Mouse (Mus musculus) regulatory T cell (primary cell): Measurements from ENCODE around the gene Cux1.

Source experiments
- in situ Hi-C: fragments of 300-600 bp; cut with MboI, MseI; formaldehyde crosslinking; loops from one replicate; pipeline ENCODE4 v1.15.1; 2025; ENCODE audit warnings: high pct_unique_total_duplicates

Gene Cux1

DNA sequence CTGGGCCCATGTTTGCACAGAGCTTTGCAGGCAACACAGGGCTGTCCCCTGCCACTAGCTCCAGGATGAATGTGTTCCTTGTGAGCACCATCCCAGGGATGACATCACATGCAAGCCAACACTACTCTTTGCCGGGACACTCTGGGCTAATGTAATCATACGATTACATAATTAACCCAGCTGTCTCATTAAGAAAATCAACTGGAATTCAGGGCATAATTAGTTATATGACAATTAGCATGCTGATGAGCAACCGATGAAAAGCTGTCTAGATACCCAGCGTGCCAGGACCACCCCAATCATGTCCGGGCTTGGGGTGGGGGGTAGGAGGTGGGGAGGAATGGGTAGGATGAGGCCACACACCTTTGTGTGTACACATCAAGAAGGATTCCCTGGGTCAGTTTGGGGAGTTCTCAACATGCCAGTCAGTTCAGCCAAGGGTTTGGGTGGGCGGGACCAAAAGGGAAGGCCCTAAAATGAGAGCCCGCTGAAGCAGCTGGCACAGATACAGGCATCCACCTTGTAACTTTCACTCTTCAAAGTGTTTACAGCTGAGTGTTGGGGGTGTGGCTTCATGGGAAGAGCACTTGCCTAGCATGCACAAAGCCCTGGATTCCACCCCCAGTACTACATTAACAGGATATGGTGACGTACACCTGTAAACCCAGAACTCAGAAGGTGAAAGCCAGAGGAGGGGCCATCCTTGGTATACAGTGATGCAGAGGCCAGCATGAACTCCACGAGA, 184.9 kb downstream of the Cux1 start:
- in situ Hi-C loops: no loop called here

DNA sequence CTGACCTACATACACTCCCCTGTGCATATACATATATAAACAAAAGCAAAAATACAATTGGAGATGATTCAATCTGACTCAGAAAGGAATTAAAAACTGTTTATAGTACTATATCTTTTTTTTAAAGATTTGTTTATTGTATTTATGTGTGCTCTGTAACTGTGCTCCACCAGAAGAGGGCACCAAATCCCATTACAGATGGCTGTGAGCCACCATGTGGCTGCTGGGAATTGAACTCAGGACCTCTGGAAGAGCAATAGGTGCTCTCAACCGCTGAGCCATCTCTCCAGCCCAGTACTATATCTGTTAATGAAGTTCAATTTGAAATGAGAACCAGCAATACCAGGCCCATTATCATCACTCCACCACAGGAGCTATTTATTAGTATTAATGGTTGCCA, 187.9 kb downstream of the Cux1 start:
- in situ Hi-C loops: no loop called here

DNA sequence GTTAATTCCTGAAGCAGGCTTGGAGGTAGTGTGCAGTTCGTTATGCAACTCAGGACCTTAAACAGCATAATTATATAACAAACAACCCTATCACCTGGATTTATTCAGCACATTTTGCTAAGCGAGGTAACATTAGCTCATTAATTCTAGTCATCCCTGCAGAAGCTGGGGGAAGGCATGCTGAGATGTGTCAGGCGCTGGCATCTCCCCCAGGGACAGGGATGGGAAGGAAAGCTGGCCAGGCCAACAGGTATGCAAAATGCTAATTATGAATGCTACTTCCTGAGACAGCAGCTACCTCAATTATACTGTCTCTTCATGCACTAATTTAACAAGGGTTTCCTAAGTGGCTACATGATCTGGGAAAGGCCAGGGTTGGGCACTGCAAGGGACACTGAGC, 190.2 kb downstream of the Cux1 start:
- in situ Hi-C loops: no loop called here

DNA sequence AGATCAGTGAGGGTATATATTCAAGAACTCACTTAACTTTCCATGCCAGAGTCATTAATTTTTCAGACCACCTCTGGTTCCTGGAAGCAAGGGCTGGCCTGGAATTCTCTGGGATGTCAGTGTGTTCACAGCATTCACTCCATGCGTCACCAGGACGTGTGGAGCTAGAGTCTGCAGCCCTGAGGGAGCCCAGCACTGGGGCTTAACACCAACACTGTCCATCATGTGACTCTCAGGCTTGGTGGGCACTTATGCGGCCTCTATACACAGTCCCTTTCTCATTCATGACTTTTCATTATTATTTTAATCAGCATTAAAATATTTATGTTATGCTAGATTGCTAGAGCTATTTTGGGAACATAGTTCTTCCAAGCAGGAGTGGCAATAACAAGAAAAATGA, 191.9 kb downstream of the Cux1 start:
- in situ Hi-C loops: no loop called here

DNA sequence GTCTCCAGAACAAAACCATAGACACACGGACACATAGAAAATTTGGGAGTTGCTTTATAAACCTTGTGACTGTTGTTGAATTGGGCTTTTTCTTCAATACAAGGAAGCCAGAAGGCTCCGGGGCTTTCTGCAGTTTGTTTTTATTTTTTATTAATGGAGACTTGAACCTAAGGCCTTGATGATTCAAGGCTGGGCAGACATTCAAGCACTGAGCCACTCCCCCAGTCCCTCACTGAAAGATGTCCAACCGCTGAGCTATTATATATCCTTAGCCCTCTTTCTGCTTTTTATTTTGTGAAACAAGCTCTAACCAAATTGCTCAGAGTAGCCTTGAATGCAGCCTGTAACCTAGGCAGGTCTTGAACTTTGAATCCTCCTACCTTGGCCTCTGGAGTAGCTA, 195.0 kb downstream of the Cux1 start:
- in situ Hi-C loops: no loop called here

DNA sequence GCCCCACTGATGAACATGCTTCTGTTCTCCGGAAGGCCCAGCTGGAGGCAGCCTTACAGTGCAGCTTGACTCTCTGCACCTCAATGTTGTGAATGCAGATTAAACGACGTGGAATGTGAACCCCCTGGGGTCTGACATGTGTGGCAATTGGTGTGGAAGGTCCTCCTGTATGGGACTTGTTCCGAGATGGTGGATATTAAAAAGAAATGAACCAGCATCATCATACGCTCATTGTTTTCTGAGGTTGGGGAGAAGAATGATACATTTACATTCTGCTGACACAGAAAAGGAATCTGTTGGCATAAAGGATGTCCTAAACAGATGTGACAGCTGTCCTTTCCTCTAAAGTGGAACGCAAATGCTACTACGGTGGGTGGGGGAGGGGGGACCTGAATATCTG, 203.9 kb downstream of the Cux1 start:
- in situ Hi-C loops: no loop called here

DNA sequence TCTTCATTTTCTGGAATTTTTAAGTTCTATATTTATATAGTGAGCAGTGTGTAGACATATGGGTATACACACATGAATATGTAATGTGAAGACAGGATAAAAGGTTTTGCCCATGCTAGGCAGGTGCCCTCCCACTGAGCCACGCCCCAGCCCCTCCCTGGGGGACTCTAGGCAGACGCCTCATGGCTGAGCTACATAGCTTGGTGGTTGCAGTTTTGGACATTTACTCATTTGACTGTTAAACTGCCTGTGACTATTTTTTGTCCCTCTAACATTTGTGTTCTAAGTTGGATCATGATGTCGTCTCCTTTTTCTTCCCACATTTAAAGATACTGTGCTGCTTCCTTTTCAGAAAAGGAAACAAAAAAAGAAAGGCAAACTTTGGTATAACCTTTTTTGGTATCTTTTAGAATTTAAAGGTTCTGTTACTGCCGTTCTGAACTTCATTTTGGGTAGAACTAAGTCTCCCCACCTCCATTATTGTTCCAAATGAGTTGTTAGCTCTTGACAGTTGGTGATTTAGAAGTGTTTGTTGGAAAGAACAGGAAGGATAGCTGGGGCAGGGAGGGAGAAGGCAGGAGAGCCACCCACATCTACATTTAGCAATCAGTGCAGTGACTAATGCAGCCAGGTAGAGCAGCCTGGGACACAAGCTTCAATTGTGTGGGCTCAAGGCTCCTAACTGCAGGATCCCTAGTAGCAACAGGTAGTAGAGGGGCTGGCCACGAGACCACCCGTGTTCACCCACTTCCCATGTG, 204.6 kb downstream of the Cux1 start:
- in situ Hi-C loops: no loop called here

DNA sequence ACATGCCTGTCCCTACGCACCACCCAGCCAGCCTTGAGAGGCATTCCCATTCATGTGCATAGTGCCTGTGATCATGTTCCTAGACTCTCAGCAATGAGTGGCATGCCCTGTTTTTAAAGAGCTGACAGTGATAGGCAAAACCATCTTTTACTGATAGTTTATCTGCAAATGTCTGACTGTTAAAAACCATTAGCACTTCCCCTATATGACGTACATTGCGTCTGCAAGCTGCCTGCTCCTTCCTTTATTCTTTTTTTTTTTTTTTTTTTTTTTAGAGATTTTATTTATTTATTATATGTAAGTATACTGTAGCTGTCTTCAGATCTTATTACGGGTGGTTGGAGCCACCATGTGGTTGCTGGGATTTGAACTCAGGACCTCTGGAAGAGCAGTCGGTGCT, 205.3 kb downstream of the Cux1 start:
- in situ Hi-C loops: no loop called here

DNA sequence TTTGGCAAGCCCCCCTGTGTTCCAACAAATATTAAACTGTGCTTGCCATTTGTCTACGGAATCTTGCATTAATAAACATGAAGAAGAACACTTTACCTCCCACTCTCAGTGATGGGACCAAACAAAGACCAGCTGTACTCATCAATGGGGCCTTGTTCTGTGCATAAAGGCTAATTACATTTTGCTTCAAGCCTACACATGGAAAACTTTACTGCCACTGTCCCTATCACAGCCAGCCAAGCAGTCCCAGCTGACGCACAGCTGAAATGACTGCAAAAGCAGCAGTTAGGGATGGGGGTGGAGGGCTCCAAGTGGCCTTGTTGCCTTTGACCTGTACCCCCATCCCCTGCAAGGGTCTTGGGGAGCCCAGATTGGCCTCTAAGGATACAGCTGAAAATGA, 210.1 kb downstream of the Cux1 start:
- in situ Hi-C loops: no loop called here

DNA sequence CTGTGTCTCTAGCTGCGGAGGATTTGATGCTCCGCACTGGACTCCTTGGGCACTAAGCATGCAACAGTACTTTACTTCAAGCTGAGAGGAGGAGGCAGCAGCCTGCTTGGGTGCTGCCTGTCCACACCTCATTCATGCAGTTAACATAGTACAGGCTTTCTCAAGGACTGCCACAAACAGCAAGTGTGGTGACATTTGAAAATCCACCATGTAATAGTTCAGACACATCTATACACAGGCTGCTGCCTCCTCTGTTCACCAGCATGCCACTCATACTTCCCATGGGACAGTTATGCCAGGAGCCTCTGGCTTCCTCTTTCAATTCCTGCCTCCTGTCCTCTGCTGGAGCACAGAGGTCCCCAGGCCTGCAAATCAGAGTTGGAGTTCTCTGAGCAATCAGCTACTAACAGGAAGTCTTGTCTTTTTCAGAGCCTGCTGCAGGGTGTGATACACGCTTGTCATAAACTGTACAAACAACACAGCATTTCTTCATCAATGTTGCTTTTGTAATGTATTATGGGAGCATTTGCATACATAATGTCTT, 211.6 kb downstream of the Cux1 start:
- in situ Hi-C loops: no loop called here

DNA sequence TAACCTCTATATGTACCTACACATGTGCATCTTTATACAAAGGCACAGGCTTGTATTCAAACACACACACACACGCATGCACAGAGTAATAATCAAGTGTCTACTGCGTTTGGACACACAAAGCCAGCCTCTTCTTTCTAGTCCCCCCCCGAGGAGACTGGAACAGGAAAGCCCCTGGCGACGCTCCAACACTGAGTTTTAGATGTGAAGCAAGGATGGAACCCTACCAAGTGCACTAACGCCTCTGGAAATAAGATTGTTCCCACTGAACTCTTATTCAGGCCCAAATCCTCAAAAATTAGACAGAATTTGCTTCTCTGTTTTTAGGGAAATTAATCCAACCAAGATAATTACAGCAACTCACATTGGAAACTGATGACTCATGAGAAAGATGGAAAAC, 212.6 kb downstream of the Cux1 start:
- in situ Hi-C loops: no loop called here

DNA sequence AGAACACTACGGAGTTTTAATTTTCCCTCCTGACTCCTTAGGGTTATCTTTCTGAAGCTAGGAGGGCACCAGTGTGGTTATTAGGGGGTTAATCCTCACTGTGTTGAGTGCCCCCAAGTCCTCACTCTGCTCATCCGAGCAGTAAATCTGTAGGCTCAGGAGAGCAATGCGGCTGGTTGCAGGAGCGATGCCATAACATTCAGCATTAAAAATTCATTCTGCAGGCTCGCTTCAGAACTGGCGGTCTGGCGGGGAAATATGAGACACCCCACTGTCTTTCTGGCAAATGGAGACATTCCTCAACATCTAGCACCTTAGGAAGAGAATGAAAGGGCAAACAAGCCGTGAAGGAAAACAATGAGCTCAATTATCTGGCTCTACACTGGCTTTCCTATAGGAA, 214.2 kb downstream of the Cux1 start:
- in situ Hi-C loops: no loop called here

DNA sequence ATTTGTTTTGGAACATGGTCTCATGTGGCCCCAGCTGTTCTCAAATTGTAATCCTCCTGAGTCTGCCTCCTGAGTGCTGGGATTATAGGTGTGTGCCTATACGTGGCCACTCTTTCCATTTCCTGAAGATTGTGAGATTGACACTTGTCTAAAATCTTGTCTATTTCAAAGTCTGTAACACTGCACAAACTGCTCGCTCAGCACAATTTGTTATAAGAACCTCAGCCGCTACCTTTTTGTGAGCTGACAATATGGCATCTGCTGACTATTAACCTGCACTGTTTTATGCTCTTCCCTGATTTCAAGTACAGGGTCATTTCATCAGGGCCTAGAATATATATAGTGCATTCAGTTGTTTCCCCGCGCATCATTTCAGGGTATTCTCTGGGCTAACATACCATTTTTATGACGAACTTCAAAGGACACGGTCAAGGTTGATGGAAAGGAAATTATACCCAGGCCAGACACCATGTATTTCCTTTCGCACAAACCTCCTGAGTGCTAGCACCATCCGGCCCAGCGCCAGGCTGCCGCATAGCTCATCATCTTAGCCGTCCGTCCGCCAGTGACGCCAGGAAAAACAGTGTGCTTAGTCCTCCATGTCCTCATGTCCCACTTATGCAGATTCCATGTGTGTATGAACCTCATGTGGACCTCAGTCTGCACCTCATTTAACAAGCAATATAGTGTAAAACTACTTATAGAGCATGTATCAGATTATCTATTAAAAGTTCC, 224.0 kb downstream of the Cux1 start:
- in situ Hi-C loops: no loop called here

DNA sequence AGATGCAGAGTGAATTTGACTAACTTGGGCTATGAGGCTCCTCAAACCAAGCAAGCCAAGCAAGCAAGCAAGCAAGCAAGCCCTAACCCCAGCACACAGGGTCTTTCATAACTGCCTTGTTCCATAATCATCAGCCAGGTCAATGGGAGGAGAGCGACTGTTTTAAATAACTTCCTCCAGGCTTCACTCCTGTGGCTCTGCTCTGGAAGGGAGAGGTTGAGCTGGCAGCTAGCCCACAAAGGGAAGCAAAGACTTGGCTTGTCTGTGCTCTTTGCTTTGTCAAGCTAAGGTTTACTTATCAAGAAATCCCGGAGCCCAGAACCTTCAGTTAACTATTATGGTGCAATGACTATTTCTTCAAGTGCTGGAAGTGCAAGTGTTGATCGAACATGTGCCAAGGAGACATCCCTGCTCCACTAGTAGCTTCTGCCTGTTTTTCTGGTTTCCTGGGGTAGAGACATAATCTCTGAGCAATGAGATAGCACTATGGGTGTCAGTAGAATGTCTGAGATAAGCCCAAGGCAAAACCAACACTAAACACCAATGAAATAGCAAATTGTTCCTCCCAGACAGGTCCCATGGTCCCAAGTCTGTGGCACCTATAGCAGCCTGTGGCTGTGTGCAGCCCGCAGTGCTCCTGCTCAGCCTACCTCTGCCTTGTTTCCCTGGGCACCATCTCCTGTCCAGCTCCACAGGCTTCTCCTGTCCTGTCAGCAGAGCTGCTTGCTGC, 230.3 kb downstream of the Cux1 start:
- in situ Hi-C loops: no loop called here

DNA sequence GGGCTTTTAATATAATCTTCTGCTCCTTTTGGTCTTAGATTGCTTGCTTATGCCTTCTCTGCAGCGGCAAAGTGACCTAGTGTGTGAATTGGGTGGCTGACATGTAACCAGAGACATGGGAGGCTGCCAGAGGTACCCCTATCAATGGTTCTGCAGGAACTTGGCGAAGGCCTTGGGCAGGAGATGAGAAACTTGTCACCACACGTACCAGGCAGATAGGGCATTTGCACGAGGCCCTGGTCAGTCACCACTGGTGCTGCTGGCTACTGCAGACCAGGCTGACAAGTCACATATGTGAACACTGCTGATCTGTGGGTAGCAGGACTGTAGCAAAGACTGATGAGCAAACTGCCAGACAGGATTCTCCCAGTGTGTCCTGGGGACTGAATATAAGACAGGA, 231.6 kb downstream of the Cux1 start:
- in situ Hi-C loops: no loop called here

DNA sequence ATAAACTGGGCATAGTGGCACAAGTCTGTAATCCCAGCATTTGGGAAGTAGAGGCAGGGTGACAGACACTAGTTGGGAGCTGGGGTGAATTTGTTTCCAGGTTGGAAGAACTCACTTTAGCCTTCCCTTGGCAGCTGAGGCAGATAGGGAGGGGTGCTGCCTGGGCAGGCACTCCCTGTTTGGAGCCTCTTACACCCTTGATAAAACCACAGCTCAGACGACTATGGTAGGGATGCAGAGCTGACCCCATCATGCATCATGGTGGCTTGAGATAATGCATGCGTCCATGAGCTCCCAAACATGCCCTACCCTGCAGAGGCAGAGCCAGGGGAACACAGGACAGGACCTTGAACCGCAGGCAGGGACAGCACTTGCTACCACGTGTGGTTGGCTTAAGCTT, 232.5 kb downstream of the Cux1 start:
- in situ Hi-C loops: no loop called here

DNA sequence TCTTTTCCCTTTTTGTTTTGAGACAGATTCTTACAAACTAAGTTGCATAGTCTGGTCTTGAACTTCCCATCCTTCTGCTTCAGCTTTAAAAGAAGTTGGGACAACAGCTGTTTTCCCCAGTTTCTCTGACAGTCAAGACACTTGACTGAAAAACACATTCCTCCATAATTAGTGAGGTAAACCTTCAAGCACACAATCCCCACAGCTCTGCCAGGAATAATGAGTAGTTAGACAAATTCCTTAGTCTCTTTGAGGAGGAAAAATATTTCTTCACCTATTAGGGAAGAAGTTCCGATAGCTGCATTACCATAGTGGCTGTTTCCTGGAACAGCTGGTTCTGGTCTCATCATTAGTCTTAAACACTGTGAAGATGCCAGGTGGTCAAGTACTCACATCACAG, 233.2 kb downstream of the Cux1 start:
- in situ Hi-C loops: no loop called here

DNA sequence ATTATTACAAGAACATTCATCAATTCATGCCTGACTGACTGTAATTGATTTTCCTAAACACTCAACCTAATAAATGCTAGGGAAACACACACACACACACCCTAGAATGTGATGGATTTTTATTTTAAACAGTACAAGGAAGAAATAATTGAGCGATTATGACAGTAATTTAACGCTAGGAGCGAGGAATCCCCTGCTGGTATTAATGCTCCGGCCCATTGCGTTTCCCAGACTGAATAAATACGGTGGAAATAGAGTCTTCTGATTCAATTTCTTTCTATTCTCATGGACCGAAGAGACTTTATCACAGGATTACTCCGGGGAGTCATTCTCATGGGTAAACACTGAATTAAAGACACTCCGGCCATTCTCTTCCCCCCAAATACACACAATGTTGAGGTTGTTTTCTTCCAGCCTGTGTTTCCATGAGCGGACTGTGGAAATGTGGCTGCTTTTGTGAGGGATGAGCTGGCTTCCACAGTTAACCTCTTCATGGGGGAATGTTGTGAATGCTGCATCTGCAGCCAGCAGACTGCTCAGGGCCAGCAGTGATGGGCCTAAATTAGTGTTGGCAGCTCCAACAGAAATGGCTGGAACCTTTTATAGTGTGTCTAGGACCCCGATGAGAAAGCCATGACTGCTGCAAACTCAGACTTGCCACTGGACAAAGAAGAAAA, 234.4 kb downstream of the Cux1 start:
- in situ Hi-C loops: no loop called here

DNA sequence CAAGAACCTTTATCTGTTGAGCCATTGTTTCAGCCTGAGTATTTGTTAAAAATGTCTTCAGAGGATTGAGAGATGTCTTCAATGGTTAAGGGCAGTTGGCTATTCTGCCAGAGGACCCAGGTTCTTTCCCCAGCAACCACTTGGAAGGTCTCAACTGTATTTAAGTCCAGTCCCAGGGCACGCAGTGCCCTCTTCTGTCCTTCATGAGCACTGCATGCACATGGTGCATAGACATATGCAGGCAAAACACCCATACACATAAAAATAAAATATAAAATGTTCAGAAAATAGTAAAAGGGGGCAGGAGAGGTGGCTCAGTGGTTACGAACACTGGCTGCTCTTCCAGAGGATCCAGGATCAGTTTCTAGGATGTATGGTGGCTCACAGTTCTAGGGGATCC, 239.6 kb downstream of the Cux1 start:
- in situ Hi-C loops: no loop called here

DNA sequence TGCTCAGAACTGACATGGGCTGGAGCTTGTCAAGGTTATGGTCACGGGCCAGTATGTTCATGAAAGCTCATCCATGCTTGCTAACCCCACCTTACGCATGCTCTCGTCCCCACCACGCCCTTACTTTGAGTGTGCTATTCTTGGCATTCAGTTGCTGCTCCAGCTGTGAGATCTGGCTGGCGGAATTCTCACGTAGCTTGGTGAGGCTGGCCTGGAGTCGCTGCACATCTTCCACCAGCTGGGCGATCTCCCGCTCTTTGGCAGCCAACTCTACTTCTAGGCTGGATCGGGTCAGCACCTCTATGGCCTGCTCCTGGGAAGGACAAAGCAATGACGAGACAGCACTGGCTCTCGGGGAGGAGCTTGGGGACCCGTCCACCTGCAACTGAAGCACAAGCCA, 240.7 kb downstream of the Cux1 start:
- in situ Hi-C loops: no loop called here

DNA sequence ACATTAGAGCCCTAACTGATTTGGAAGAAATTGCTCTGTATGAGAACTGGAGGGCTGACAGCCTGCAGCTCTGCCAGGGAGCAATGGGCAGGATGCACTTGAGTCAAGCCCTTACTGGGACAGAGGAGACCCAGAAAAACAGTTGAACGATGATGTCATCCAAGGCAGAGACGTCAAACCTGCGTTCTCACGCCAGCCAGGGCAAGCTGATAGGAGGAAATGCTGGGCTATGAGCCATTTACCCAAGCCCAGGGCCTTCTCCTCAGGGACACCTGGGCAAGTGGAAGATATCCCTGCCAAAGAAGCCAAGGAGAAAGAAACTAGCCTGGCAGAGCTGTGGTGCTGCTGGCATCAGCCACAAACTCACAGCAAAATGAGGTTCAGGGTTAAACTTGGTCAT, 242.8 kb downstream of the Cux1 start:
- in situ Hi-C loops: no loop called here
